Mouse (Mus musculus): ENCODE data around the gene Smarce1. TPM values are rescaled to one million over a fixed set of nuclear protein-coding genes. Genes with fewer than 3 reads are reported as not detected.

Gene Smarce1
- total and polyA plus RNA-seq, 3 experiments = 149 to 464 (median 246) TPM

GRCm38 (mm10) chr11:99170547-99171267 is 60.1 kb downstream of the Smarce1 start:
- H3K79me2 ChIP-seq (replicated peaks; ENCODE audit: control insufficient read depth, extremely low read depth, insufficient read depth, poor library complexity, severe bottlenecking) = no peaks in the 10 kb centered on the region
- peak overlapping the region; percentile 100 for H3K27ac ChIP-seq (ENCODE audit: insufficient read depth, low read depth)
- peaks cover 21 to 62% of the 10 kb centered on the region in 2 experiments for H3K4me1 ChIP-seq (ENCODE audit: control insufficient read depth in 1 of 2, insufficient read depth in 2 of 2)
- no peaks in the 10 kb centered on the region for H3K27me3 ChIP-seq (replicated peaks)
- H3K9me3 ChIP-seq (replicated peaks; ENCODE audit: low read length) = peaks cover 18% of the 10 kb centered on the region
- peak overlapping the region in 2 of 3 experiments; percentile 35 to 37 for H3K4me3 ChIP-seq (replicated peaks in 1 of 3; ENCODE audit: low read depth in 2 of 3, low read length in 2 of 3, poor library complexity in 1 of 3)
- dilution Hi-C loops (cut with MboI; ENCODE audit: extremely low pct_ligation_motif_present, extremely low pct_unique_long_range_greater_than_20kb, low sequenced_read_pairs) = no loop called here
- peak; percentile 72 for TF ChIP-seq JUND (conservative IDR thresholded peaks at IDR 0.05; ENCODE audit: low read depth, low read length)
- TF ChIP-seq ZC3H11A (IDR thresholded peaks at IDR 0.05; ENCODE audit: low read depth, low read length) = peak; percentile 1; the same call in 1 of the 2 replicates
- TF ChIP-seq POLR2A (IDR thresholded peaks at IDR 0.05; ENCODE audit: low read depth, low read length) = no peak
- peak; percentile 84 for TF ChIP-seq KAT2A (IDR thresholded peaks at IDR 0.05; ENCODE audit: insufficient replicate concordance, low read length)
- peak; percentile 47; the same call in 1 of the 2 replicates for TF ChIP-seq POLR2AphosphoS2 (IDR thresholded peaks at IDR 0.05; ENCODE audit: low read depth, low read length)
- no peak; a peak in 1 of 4 replicates for TF ChIP-seq CTCF (conservative IDR thresholded peaks at IDR 0.05 in 1 of 2, IDR thresholded peaks at IDR 0.05 in 1 of 2; ENCODE audit: low read depth in 2 of 2, low read length in 2 of 2)
- TF ChIP-seq MAX (IDR thresholded peaks at IDR 0.05; ENCODE audit: low read length) = peak; percentile 96
- TF ChIP-seq ETS1 (conservative IDR thresholded peaks at IDR 0.05; ENCODE audit: low read depth, low read length) = peak; percentile 98
- TF ChIP-seq MAFK (IDR thresholded peaks at IDR 0.05; ENCODE audit: insufficient replicate concordance, low read length) = peak; percentile 90
- TF ChIP-seq RAD21 (IDR thresholded peaks at IDR 0.05; ENCODE audit: low read depth, low read length) = peak; percentile 31
- TF ChIP-seq PAX5 (IDR thresholded peaks at IDR 0.05; ENCODE audit: low read length) = no peak
- TF ChIP-seq TBP (conservative IDR thresholded peaks at IDR 0.05; ENCODE audit: low read depth, low read length) = peak; percentile 60
- TF ChIP-seq ZKSCAN1 (IDR thresholded peaks at IDR 0.05; ENCODE audit: borderline replicate concordance, low read depth, low read length) = no peak
- peak; percentile 75 for TF ChIP-seq ZMIZ1 (IDR thresholded peaks at IDR 0.05; ENCODE audit: low read depth, low read length)
- TF ChIP-seq USF2 (conservative IDR thresholded peaks at IDR 0.05; ENCODE audit: low read depth, low read length) = peak; percentile 33
- TF ChIP-seq NELFE (IDR thresholded peaks at IDR 0.05; ENCODE audit: low read depth, low read length) = peak; percentile 62
- peak; percentile 97 for TF ChIP-seq MEF2A (IDR thresholded peaks at IDR 0.05; ENCODE audit: borderline replicate concordance, low read depth, low read length)
- TF ChIP-seq ELF1 (IDR thresholded peaks at IDR 0.05; ENCODE audit: low read depth, low read length) = peak; percentile 44; the same call in 1 of the 2 replicates
- TF ChIP-seq IRF4 (IDR thresholded peaks at IDR 0.05; ENCODE audit: low read depth, low read length) = peak; percentile 98
- peak; percentile 98 for TF ChIP-seq SIN3A (IDR thresholded peaks at IDR 0.05; ENCODE audit: low read length)
- TF ChIP-seq TCF12 (IDR thresholded peaks at IDR 0.05; ENCODE audit: low read depth, low read length) = peak; percentile 95
- peak; percentile 38 for TF ChIP-seq HCFC1 (IDR thresholded peaks at IDR 0.05; ENCODE audit: low read depth, low read length)
- TF ChIP-seq CHD2 (IDR thresholded peaks at IDR 0.05; ENCODE audit: low read length) = peak; percentile 96
- TF ChIP-seq E2F4 (IDR thresholded peaks at IDR 0.05; ENCODE audit: insufficient replicate concordance, low read depth, low read length) = 0 out of 2 replicates have a peak, but pooled peaks have one; percentile 51
- TF ChIP-seq MAZ (IDR thresholded peaks at IDR 0.05; ENCODE audit: low read depth, low read length) = peak; percentile 99
- TF ChIP-seq JUN (IDR thresholded peaks at IDR 0.05; ENCODE audit: insufficient read depth, low read depth, low read length) = peak; percentile 78
- peak; percentile 98 for TF ChIP-seq MYC (IDR thresholded peaks at IDR 0.05; ENCODE audit: low read depth, low read length)
- no peak; the same call in 1 of the 2 replicates for TF ChIP-seq USF1 (IDR thresholded peaks at IDR 0.05; ENCODE audit: low read depth, low read length)
- peak; percentile 89 for TF ChIP-seq MXI1 (IDR thresholded peaks at IDR 0.05; ENCODE audit: low read depth, low read length)
- TF ChIP-seq UBTF (IDR thresholded peaks at IDR 0.05; ENCODE audit: low read depth, low read length) = peak; percentile 64; the same call in 1 of the 2 replicates
- TF ChIP-seq CHD1 (IDR thresholded peaks at IDR 0.05; ENCODE audit: low read depth, low read length) = peak; percentile 98
- TF ChIP-seq RCOR1 (conservative IDR thresholded peaks at IDR 0.05; ENCODE audit: low read depth, low read length) = peak; percentile 85
- no peak for TF ChIP-seq GABPA (IDR thresholded peaks at IDR 0.05; ENCODE audit: insufficient replicate concordance, low read depth, low read length)
- peak; percentile 51 for TF ChIP-seq SMC3 (IDR thresholded peaks at IDR 0.05; ENCODE audit: low read depth, low read length)
- TF ChIP-seq ZNF384 (IDR thresholded peaks at IDR 0.05; ENCODE audit: low read depth, low read length) = peak; percentile 82
- TF ChIP-seq NRF1 (IDR thresholded peaks at IDR 0.05; ENCODE audit: low read depth, low read length) = peak; percentile 24
- TF ChIP-seq BHLHE40 (IDR thresholded peaks at IDR 0.05; ENCODE audit: low read depth, low read length) = peak; percentile 100
- TF ChIP-seq EP300 (IDR thresholded peaks at IDR 0.05; ENCODE audit: low read length) = peak; percentile 94
- in situ Hi-C loops (cut with MboI; ENCODE audit: low pct_ligation_motif_present, low pct_unique_long_range_greater_than_20kb, low sequenced_read_pairs) = loop anchor here (5.0 kb wide), 1 partner anchor 77 kb away; no protein-coding TSS in a partner anchor
- peak overlapping the region; percentile 77 for H3K9ac ChIP-seq (ENCODE audit: insufficient read depth, low read depth)
- H3K36me3 ChIP-seq (replicated peaks in 1 of 2; ENCODE audit: control insufficient read depth in 1 of 2, insufficient read depth in 1 of 2, low read length in 1 of 2) = peaks cover 16 to 20% of the 10 kb centered on the region in 2 experiments
- peak; percentile 99 for DNase-seq (ENCODE audit: extremely low read depth)
- peak overlapping the region; percentile 70 for H3K4me2 ChIP-seq (ENCODE audit: insufficient read depth, low read depth, poor library complexity, severe bottlenecking)

Measured in CH12.LX (cell line).